ENCODE assay signal across 8 mouse cellular contexts in the genomic region with DNA sequence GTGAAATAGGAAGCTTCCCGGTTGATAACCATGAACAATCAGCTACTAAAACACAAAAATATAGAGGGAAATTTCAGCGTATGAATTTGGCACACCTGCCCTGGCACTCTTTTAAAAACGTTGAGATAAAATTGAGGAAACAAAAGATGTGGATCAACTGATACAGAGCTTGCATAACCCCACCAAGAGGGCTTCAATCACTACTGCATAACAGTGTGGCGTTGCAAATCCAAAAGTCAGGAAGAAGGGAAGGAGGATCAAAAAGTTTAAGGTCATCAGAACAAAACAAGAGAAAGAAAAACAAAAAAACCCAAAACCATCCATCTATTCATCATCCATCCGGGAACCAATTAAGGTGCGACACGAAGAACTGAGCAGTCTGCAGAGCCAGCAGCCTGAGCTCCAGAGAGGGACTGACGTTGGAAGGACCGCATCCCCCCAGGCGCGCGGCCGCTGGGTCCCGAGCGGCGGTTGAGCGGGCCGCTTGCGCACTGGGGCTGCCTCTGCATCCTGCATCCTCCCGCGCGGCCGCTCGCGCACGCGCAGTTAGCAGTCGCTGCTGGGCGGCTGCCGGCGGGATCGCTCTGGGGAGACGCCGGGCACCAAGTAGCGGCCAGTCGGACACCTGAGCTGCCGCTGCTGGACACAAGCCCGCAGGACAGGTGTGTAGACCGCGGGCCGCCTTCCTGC. TPM values are rescaled to one million over a fixed set of nuclear protein-coding genes. Genes with fewer than 3 reads are reported as not detected.
DNase-seq lines count a peak whose midpoint lies in the region; ATAC-seq lines count a peak whose summit lies in the region.

Gene Clgn, plus strand, starts transcription at position 552 of the 690 bp plus-strand sequence.

- H3K9ac ChIP-seq in heart, embryonic 15.5 days: peak within 1 kb of the TSS; percentile 28; the same call in 1 of the 2 replicates
- H3K9ac ChIP-seq in liver, embryonic 13.5 days: peak within 1 kb of the TSS; percentile 28
- peak within 1 kb of the TSS; percentile 84 for H3K9ac ChIP-seq in neural tube, embryonic 13.5 days

- no peaks in the 10 kb centered on the region for H3K9me3 ChIP-seq in heart, embryonic 15.5 days (replicated peaks)
- no peaks in the 10 kb centered on the region for H3K9me3 ChIP-seq in liver, embryonic 13.5 days (replicated peaks)
- no peaks in the 10 kb centered on the region for H3K9me3 ChIP-seq in neural tube, embryonic 13.5 days

- DNase-seq in B cell, adult 2 months: peak; percentile 26 to 34
- peak; percentile 45 for DNase-seq in adrenal gland, adult 2 months
- DNase-seq in embryo, embryonic 11.5 days (ENCODE audit: low read depth, low spot score): peak; percentile 63
- peak; percentile 5 to 61 for DNase-seq in kidney, postnatal 36 days
- DNase-seq in liver, embryonic 13.5 days: peak; percentile 9
- DNase-seq in thymus, postnatal 14 days: peak; percentile 61

- 4% methylated on average over 41 of the region's 41 CpGs for WGBS in heart, embryonic 15.5 days
- 3% methylated on average over 41 of the region's 41 CpGs for WGBS in liver, embryonic 13.5 days (ENCODE audit: insufficient replicate concordance)
- WGBS in neural tube, embryonic 13.5 days: 5% methylated on average over 41 of the region's 41 CpGs

- peaks cover 7% of the 10 kb centered on the region for H3K4me1 ChIP-seq in heart, embryonic 15.5 days (replicated peaks)
- peaks cover 13% of the 10 kb centered on the region for H3K4me1 ChIP-seq in liver, embryonic 13.5 days (replicated peaks)
- H3K4me1 ChIP-seq in neural tube, embryonic 13.5 days (replicated peaks): peaks cover 6% of the 10 kb centered on the region

- no peak for ATAC-seq in heart, embryonic 15.5 days (replicated peaks; ENCODE audit: insufficient number of reproducible peaks, insufficient read depth, low FRiP score, low read depth)
- ATAC-seq in liver, embryonic 13.5 days (ENCODE audit: low read depth): peak; percentile 58; the same call in 1 of the 2 replicates
- peak; percentile 93 for ATAC-seq in neural tube, embryonic 13.5 days (ENCODE audit: low read depth)

- peak within 1 kb of the TSS; percentile 70 for H3K4me2 ChIP-seq in heart, embryonic 15.5 days
- peak within 1 kb of the TSS; percentile 66 for H3K4me2 ChIP-seq in liver, embryonic 13.5 days
- peak within 1 kb of the TSS; percentile 81 for H3K4me2 ChIP-seq in neural tube, embryonic 13.5 days

- peaks cover 42% of the 10 kb centered on the region for H3K27me3 ChIP-seq in heart, embryonic 15.5 days
- H3K27me3 ChIP-seq in liver, embryonic 13.5 days: peaks cover 46% of the 10 kb centered on the region
- peaks cover 22% of the 10 kb centered on the region for H3K27me3 ChIP-seq in neural tube, embryonic 13.5 days

- H3K4me3 ChIP-seq in heart, embryonic 15.5 days: peak within 1 kb of the TSS; percentile 42
- H3K4me3 ChIP-seq in liver, embryonic 13.5 days (replicated peaks): peak within 1 kb of the TSS; percentile 53
- H3K4me3 ChIP-seq in neural tube, embryonic 13.5 days: peak within 1 kb of the TSS; percentile 74

- H3K27ac ChIP-seq in heart, embryonic 15.5 days: no peak within 1 kb of the TSS
- H3K27ac ChIP-seq in liver, embryonic 13.5 days: no peak within 1 kb of the TSS
- no peak within 1 kb of the TSS for H3K27ac ChIP-seq in neural tube, embryonic 13.5 days (replicated peaks)

- H3K36me3 ChIP-seq in heart, embryonic 15.5 days: no peaks in the 10 kb centered on the region
- H3K36me3 ChIP-seq in liver, embryonic 13.5 days: no peaks in the 10 kb centered on the region
- no peaks in the 10 kb centered on the region for H3K36me3 ChIP-seq in neural tube, embryonic 13.5 days

RNA-seq across cellular contexts. Expression of gene Clgn, which starts in this region (rescaled TPM):
- total RNA-seq in adrenal gland, adult 2 months (2021): under 1 TPM in 1 of 2 experiments, not detected in 1; 0.17 TPM
- polyA plus RNA-seq in adrenal gland, adult 2 months (2012; rRNA removed): not detected in 2 replicates
- polyA plus RNA-seq in heart, embryonic 15.5 days (2015; fragmentation: Nextera tagmentation; extraction: Ambion mirVana): 0.04 and 0.10 TPM in 2 replicates
- 0.38 and 0.58 TPM in 2 replicates for polyA plus RNA-seq in liver, embryonic 13.5 days (2015; fragmentation: Nextera tagmentation; extraction: Ambion mirVana)
- 12.9 and 15.9 TPM in 2 replicates for polyA plus RNA-seq in neural tube, embryonic 13.5 days (2015; fragmentation: Nextera tagmentation; extraction: Ambion mirVana)

Comparison
In these comparisons a context has a peak if more than half of its experiments do, and no peak if none do; other contexts are left out.
1. Peak in DNase-seq in adrenal gland, adult 2 months; RNA of the gene not detected or under 1 TPM.
2. Peak in DNase-seq, ATAC-seq, H3K4me3 ChIP-seq, H3K9ac ChIP-seq and H3K4me2 ChIP-seq in liver, embryonic 13.5 days; RNA of the gene not detected or under 1 TPM.
3. DNase-seq: peak in every context shown above with its lines; median percentile 63 in embryo, embryonic 11.5 days; 61 in thymus, postnatal 14 days; 45 in adrenal gland, adult 2 months; 33 in kidney, postnatal 36 days; 30 in B cell, adult 2 months; 9 in liver, embryonic 13.5 days.
4. H3K9ac ChIP-seq: peak in every context shown above with its lines; median percentile 84 in neural tube, embryonic 13.5 days; 28 in heart, embryonic 15.5 days; 28 in liver, embryonic 13.5 days.